Mouse (Mus musculus) intestine, embryonic 16.5 days (tissue): ENCODE measurements around the gene Cbx6. TPM values are rescaled to one million over a fixed set of nuclear protein-coding genes. Genes with fewer than 3 reads are reported as not detected.

Source experiments
- ATAC-seq: fragments of 200-750 bp; cut with Nextera tagmentation; 2 replicates; pipeline ENCODE4 v1.8.0; 2017; ENCODE audit warnings: moderate TSS enrichment, moderate library complexity
- H3K27ac ChIP-seq: fragments of 300-500 bp; sonication (generic); 2 replicates; pipeline ENCODE4 v1.5.1; 2014; ENCODE audit warnings: mild to moderate bottlenecking, low read length
- H3K27me3 ChIP-seq: fragments of 300-500 bp; sonication (generic); replicated peaks from 2 replicates; pipeline ENCODE4 v1.6.1; 2014; ENCODE audit warnings: low read length, control low read depth, mixed read lengths; ENCODE audit not compliant: control insufficient read depth, insufficient read depth
- H3K36me3 ChIP-seq: fragments of 300-500 bp; sonication (generic); 2 replicates; pipeline ENCODE4 v1.6.1; 2014; ENCODE audit warnings: low read length, control low read depth; ENCODE audit not compliant: control insufficient read depth, insufficient read depth
- H3K4me1 ChIP-seq: fragments of 300-500 bp; sonication (generic); 2 replicates; pipeline ENCODE4 v1.6.1; 2014; ENCODE audit warnings: low read length, control low read depth, mixed read lengths; ENCODE audit not compliant: control insufficient read depth, insufficient read depth
- H3K4me2 ChIP-seq: fragments of 300-500 bp; sonication (generic); 2 replicates; pipeline ENCODE4 v1.6.1; 2014; ENCODE audit warnings: low read depth, low read length, control low read depth
- H3K4me3 ChIP-seq: fragments of 300-500 bp; sonication (generic); 2 replicates; pipeline ENCODE4 v1.5.1; 2014; ENCODE audit warnings: mild to moderate bottlenecking, low read length
- H3K9ac ChIP-seq: fragments of 300-500 bp; sonication (generic); 2 replicates; pipeline ENCODE4 v1.6.1; 2014; ENCODE audit warnings: low read depth, low read length
- H3K9me3 ChIP-seq: fragments of 300-500 bp; sonication (generic); 2 replicates; pipeline ENCODE4 v1.6.1; 2016; ENCODE audit warnings: low read length, control low read depth; ENCODE audit not compliant: control insufficient read depth
- WGBS: fragments of 180-500 bp; shearing (Covaris S2); extraction: QIAGEN DNeasy Blood & Tissue Kit; methylation state at CpG from one replicate; pipeline ENCODE4 v1.1.7; 2014; 5-methylcytosine and 5-hydroxymethylcytosine counted together
- polyA plus RNA-seq: library from polyadenylated mRNA; unstranded; fragments of >200 nt; fragmentation: Nextera tagmentation; extraction: Ambion mirVana; gene quantifications from 2 replicates; pipeline ENCODE4 v1.2.1, GENCODE M21; 2015

The Cbx6 gene
- polyA plus RNA-seq, 1 experiment from 2014 or later: 31.6 TPM

DNA sequence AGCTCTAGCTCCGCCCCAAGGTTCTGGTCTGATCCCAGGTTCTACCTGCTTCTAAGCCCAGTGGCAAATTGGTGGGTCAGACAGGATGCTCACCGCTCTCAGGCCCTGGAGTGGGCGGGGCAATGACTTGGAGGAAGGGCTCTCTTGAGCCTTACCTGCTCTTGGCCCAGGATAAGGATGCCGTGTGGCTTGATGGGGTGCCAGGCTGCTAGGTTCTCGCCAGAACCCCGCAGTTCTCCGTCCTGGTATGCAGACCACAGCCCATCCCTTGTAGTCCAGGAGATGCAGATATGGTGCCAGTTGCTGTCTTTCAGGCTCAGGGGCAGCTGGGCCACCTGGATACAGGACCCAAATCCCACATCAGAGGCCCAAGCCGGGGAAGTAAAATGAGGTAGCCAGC lies 44.4 kb downstream of the Cbx6 start:
- H3K27ac ChIP-seq: no peak overlapping the region
- no peaks in the 10 kb centered on the region for H3K9me3 ChIP-seq
- no peak for ATAC-seq
- WGBS: 50% methylated on average over 8 of the region's 8 CpGs
- no peak overlapping the region for H3K4me2 ChIP-seq
- H3K36me3 ChIP-seq: no peaks in the 10 kb centered on the region
- no peak overlapping the region for H3K4me3 ChIP-seq
- no peak overlapping the region for H3K9ac ChIP-seq
- no peaks in the 10 kb centered on the region for H3K27me3 ChIP-seq
- no peaks in the 10 kb centered on the region for H3K4me1 ChIP-seq

GRCm38 (mm10) chr15:79787815-79788214 lies 46.7 kb downstream of the Cbx6 start:
- no peaks in the 10 kb centered on the region for H3K9me3 ChIP-seq
- no peak for ATAC-seq
- WGBS: 61% methylated on average over 8 of the region's 8 CpGs

DNA sequence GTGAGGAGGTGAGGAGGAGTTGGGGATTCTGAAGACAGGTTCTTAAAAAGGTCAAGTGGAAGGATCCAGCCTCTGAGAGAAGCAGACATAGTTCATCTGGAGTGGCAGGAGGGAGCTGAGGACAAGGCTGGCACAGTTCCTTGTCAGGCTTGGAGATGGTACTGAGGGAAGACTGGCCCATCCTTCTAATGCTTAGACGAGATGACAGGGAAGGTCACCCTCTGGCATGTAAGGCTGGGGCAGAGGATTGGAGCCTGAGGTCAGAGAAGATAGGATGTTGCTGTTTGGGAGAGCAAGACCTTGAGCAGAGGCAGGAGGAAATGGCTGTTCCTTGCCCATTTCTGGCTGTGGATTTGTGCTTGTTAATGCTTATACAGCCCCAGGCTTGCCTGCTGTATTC lies 49.4 kb downstream of the Cbx6 start:
- H3K27ac ChIP-seq: no peak overlapping the region
- H3K4me2 ChIP-seq: no peak overlapping the region
- no peak overlapping the region for H3K9ac ChIP-seq
- WGBS: 69% methylated on average over 1 of the region's 1 CpGs
- H3K4me3 ChIP-seq: no peak overlapping the region
- no peaks in the 10 kb centered on the region for H3K27me3 ChIP-seq
- no peaks in the 10 kb centered on the region for H3K4me1 ChIP-seq
- ATAC-seq: no peak
- H3K36me3 ChIP-seq: no peaks in the 10 kb centered on the region
- H3K9me3 ChIP-seq: no peaks in the 10 kb centered on the region

More at GRCm38 (mm10) chr15:79787815-79788214, 46.7 kb downstream of the Cbx6 start:
- Histone ChIP-seq H3K9ac (no peak overlapping the region), H3K27me3 (no peaks in the 10 kb centered on the region), H3K4me3 (no peak overlapping the region), H3K4me1 (no peaks in the 10 kb centered on the region), H3K4me2 (no peak overlapping the region), H3K27ac (no peak overlapping the region), H3K36me3 (no peaks in the 10 kb centered on the region)

GRCm38 (mm10) chr15:79777749-79778148 lies 56.7 kb downstream of the Cbx6 start, which contains the start of gene Dnal4:
Gene Dnal4, minus strand, starts transcription at chr15:79777849.
- Histone ChIP-seq H3K27ac (no peak within 1 kb of the TSS), H3K4me3 (no peak within 1 kb of the TSS), H3K4me1 (peaks cover 12% of the 10 kb centered on the region), H3K4me2 (no peak within 1 kb of the TSS), H3K9ac (no peak within 1 kb of the TSS), H3K9me3 (no peaks in the 10 kb centered on the region), H3K36me3 (no peaks in the 10 kb centered on the region), H3K27me3 (no peaks in the 10 kb centered on the region)
- no peak for ATAC-seq

DNA sequence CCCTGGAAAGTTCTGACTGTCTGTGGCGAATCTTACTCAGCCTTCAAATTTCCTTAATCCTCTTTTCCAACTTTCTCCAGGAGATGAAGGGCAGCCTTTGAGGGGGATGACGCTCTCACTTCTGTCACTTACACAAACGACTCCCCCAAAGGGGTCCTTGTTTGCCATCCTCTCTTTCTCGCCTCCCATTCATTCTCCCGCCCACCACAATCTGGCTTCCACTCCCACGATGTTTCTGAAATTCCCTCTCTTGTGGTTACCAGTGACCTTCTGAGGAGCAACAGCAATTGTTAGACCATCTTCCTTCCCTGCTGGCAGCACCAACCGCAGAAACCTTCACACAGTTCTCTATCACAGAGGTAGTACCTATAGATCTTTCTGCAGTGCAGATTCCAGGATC lies 58.8 kb downstream of the Cbx6 start:
- Histone ChIP-seq H3K9ac (no peak overlapping the region), H3K27me3 (no peaks in the 10 kb centered on the region), H3K36me3 (no peaks in the 10 kb centered on the region), H3K4me2 (no peak overlapping the region), H3K9me3 (no peaks in the 10 kb centered on the region), H3K27ac (no peak overlapping the region), H3K4me1 (peaks cover 12% of the 10 kb centered on the region), H3K4me3 (no peak overlapping the region)
- 59% methylated on average over 7 of the region's 7 CpGs for WGBS
- ATAC-seq: no peak

- H3K27ac ChIP-seq: peak overlapping the region; percentile 68
- peak overlapping the region; percentile 87 for H3K9ac ChIP-seq
- peak overlapping the region; percentile 75 for H3K4me2 ChIP-seq
- peaks cover 12% of the 10 kb centered on the region for H3K4me1 ChIP-seq
- no peaks in the 10 kb centered on the region for H3K36me3 ChIP-seq
- WGBS: under 1% methylated on average over 50 of the region's 50 CpGs
- peak overlapping the region; percentile 89 for H3K4me3 ChIP-seq
- no peaks in the 10 kb centered on the region for H3K9me3 ChIP-seq
- H3K27me3 ChIP-seq: no peaks in the 10 kb centered on the region
- ATAC-seq: peak; percentile 99
Observed at GRCm38 (mm10) chr15:79774117-79775027, 60.1 kb downstream of the Cbx6 start.

Other genes starting within 250 kb of the Cbx6 start
- 1.1 and 1.7 TPM in 2 replicates for gene Dmc1, start 229.6 kb downstream of the Cbx6 start, polyA plus RNA-seq
- gene Fam227a, start 175.7 kb downstream of the Cbx6 start, polyA plus RNA-seq: 0.60 and 0.72 TPM in 2 replicates
- 37.1 and 37.2 TPM in 2 replicates for gene Cby1, start 175.5 kb downstream of the Cbx6 start, polyA plus RNA-seq
- gene Tomm22, start 163.8 kb downstream of the Cbx6 start, polyA plus RNA-seq: 248 and 288 TPM in 2 replicates
- 14.1 and 17.0 TPM in 2 replicates for gene Josd1, start 146.8 kb downstream of the Cbx6 start, polyA plus RNA-seq
- 24.5 and 25.3 TPM in 2 replicates for gene Gtpbp1, start 143.8 kb downstream of the Cbx6 start, polyA plus RNA-seq
- 2.8 and 3.3 TPM in 2 replicates for gene Sun2, start 92.2 kb downstream of the Cbx6 start, polyA plus RNA-seq
- 38.8 and 43.0 TPM in 2 replicates for gene Dnal4, start 56.8 kb downstream of the Cbx6 start, polyA plus RNA-seq
- 1.3 and 1.8 TPM in 2 replicates for gene Nptxr, start 29.9 kb downstream of the Cbx6 start, polyA plus RNA-seq
- gene Npcd, start 451 bp downstream of the Cbx6 start, polyA plus RNA-seq: not detected in 2 replicates
- 12.9 and 16.2 TPM in 2 replicates for gene Apobec3, start 57.0 kb upstream of the Cbx6 start, polyA plus RNA-seq
- gene Cbx7, start 136.4 kb upstream of the Cbx6 start, polyA plus RNA-seq: 3.7 and 4.8 TPM in 2 replicates
- 7.0 and 8.3 TPM in 2 replicates for gene Pdgfb, start 180.3 kb upstream of the Cbx6 start, polyA plus RNA-seq